21 mouse cellular contexts compared by ENCODE assay signal in the genomic region with DNA sequence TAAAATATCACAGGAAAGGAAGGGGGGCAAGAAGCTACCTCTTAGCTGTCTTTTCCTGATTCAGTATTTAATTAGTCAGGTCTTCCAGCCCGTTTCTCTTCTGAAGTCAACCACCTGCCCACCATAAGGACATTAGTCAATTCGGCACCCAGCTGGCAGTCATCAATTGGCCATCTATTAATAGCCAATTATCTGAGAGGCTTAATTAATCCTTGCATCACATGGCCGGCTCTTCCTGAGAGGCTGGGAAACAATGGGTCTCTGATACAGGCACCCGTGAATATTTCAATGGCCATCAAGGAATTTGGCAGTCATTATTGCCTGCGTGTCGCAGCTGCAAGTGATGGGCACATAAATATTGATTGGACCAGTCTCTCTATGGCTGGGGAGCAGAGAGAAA. TPM values are rescaled to one million over a fixed set of nuclear protein-coding genes. Genes with fewer than 3 reads are reported as not detected.
A peak's percentile ranks its signal among the peaks of the same experiment; 100 is the strongest.
DNase-seq lines count a peak whose midpoint lies in the region; ATAC-seq and TF ChIP-seq lines count a peak whose summit lies in the region.
"Had no signal": no experiment of that assay in that cellular context is flagged by ENCODE, and none has a peak within 500 bp of the region (broad histone marks: within the 10 kb centered on the region; RNA-seq: fewer than 3 reads in every experiment).

No protein-coding gene starts in this region.

- no peaks in the 10 kb centered on the region for H3K9me3 ChIP-seq in forebrain, embryonic 13.5 days (replicated peaks)
- no peaks in the 10 kb centered on the region for H3K9me3 ChIP-seq in midbrain, embryonic 14.5 days (ENCODE audit: control insufficient read depth, low read length)
- H3K9me3 ChIP-seq: limb, embryonic 13.5 days had no signal

- no peak for TF ChIP-seq CTCF in heart, adult 2 months (IDR thresholded peaks at IDR 0.05)

- H3K27ac ChIP-seq in forebrain, embryonic 13.5 days = no peak overlapping the region; the same call in 1 of the 2 replicates
- no peak overlapping the region; the same call in 1 of the 2 replicates for H3K27ac ChIP-seq in midbrain, embryonic 14.5 days (replicated peaks; ENCODE audit: low read depth, low read length)
- H3K27ac ChIP-seq in heart, adult 2 months = no peak overlapping the region
- H3K27ac ChIP-seq: limb, embryonic 13.5 days; liver, embryonic 14.5 days had no signal

- H3K36me3 ChIP-seq in forebrain, embryonic 13.5 days (ENCODE audit: poor library complexity, severe bottlenecking) = no peaks in the 10 kb centered on the region
- H3K36me3 ChIP-seq in midbrain, embryonic 14.5 days (ENCODE audit: control insufficient read depth, insufficient read depth, low read length) = no peaks in the 10 kb centered on the region
- no peaks in the 10 kb centered on the region for H3K36me3 ChIP-seq in heart, adult 2 months (ENCODE audit: control insufficient read depth, insufficient read depth, low read length)
- H3K36me3 ChIP-seq: limb, embryonic 13.5 days had no signal

- no peaks in the 10 kb centered on the region for H3K27me3 ChIP-seq in forebrain, embryonic 13.5 days
- no peaks in the 10 kb centered on the region for H3K27me3 ChIP-seq in midbrain, embryonic 14.5 days (ENCODE audit: control insufficient read depth, insufficient read depth, low read length)
- H3K27me3 ChIP-seq in heart, adult 2 months (ENCODE audit: control insufficient read depth, insufficient read depth, low read length) = no peaks in the 10 kb centered on the region; the same call in 1 of the 2 replicates
- H3K27me3 ChIP-seq: Patski had no signal

- no peak overlapping the region for H3K4me3 ChIP-seq in forebrain, embryonic 13.5 days
- H3K4me3 ChIP-seq in midbrain, embryonic 14.5 days (replicated peaks; ENCODE audit: low read depth, low read length) = no peak overlapping the region
- H3K4me3 ChIP-seq in heart, adult 2 months = no peak overlapping the region
- H3K4me3 ChIP-seq: limb, embryonic 13.5 days; myocyte had no signal

- intact Hi-C loops in heart, adult 2 months (cut with DNase I) = no loop called here

- WGBS in forebrain, embryonic 13.5 days = 8% methylated on average over 6 of the region's 6 CpGs
- 27% methylated on average over 6 of the region's 6 CpGs for WGBS in midbrain, embryonic 14.5 days
- WGBS in heart, adult 2 months = 56% methylated on average over 6 of the region's 6 CpGs

- no peak for TF ChIP-seq EP300 in heart, adult 2 months (IDR thresholded peaks at IDR 0.05; ENCODE audit: insufficient read depth, low read depth, low read length)

- DNase-seq in layer of hippocampus, adult 9-11 months = peak; percentile 31
- no peak for DNase-seq in layer of hippocampus, adult 18-20 months (ENCODE audit: low spot score in 2 of 2)
- DNase-seq in midbrain, embryonic 14.5 days = peak; percentile 31
- peak; percentile 77 for DNase-seq in retina, postnatal 1 day
- no peak for DNase-seq in heart, adult 2 months
- DNase-seq: adrenal gland, postnatal 25 days; cerebellum, adult 9-11 months; embryo, embryonic 11 days; gastrocnemius, postnatal 14 days; kidney, adult 2 months; kidney, postnatal 14 days; thymus, postnatal 4 days had no signal

- TF ChIP-seq POLR2A in heart, adult 2 months (IDR thresholded peaks at IDR 0.05; ENCODE audit: insufficient read depth, low read depth, low read length) = no peak

- H3K4me1 ChIP-seq in forebrain, embryonic 13.5 days = peaks cover 47% of the 10 kb centered on the region
- peaks cover 29% of the 10 kb centered on the region for H3K4me1 ChIP-seq in midbrain, embryonic 14.5 days (ENCODE audit: control insufficient read depth, insufficient read depth, low read length)
- H3K4me1 ChIP-seq in heart, adult 2 months (ENCODE audit: control insufficient read depth, insufficient read depth, low read length) = peaks cover 1% of the 10 kb centered on the region; the same call in 1 of the 2 replicates
- H3K4me1 ChIP-seq: limb, embryonic 13.5 days had no signal

- H3K79me2 ChIP-seq in heart, adult 2 months (replicated peaks; ENCODE audit: control insufficient read depth, insufficient read depth, low read length) = no peaks in the 10 kb centered on the region

- ATAC-seq in forebrain, embryonic 13.5 days = peak; percentile 69; the same call in 1 of the 2 replicates
- no peak for ATAC-seq in midbrain, embryonic 14.5 days (ENCODE audit: low FRiP score, low TSS enrichment)
- no peak for ATAC-seq in granulocyte monocyte progenitor cell, adult 5-6 weeks (replicated peaks; ENCODE audit: poor library complexity, severe bottlenecking)
- ATAC-seq: lung, postnatal 0 days; Patski had no signal

- no peak overlapping the region for H3K9ac ChIP-seq in forebrain, embryonic 13.5 days
- H3K9ac ChIP-seq in midbrain, embryonic 14.5 days (replicated peaks; ENCODE audit: low read length) = no peak overlapping the region
- H3K9ac ChIP-seq in heart, adult 2 months (ENCODE audit: low read depth, low read length) = no peak overlapping the region
- H3K9ac ChIP-seq: limb, embryonic 13.5 days; liver, embryonic 14.5 days had no signal

- H3K4me2 ChIP-seq in forebrain, embryonic 13.5 days = no peak overlapping the region
- H3K4me2 ChIP-seq in midbrain, embryonic 14.5 days (ENCODE audit: low read length) = no peak overlapping the region
- H3K4me2 ChIP-seq: limb, embryonic 13.5 days had no signal

RNA-seq across cellular contexts. Expression of a gene that starts 10.4 kb away (rescaled TPM):
- 10 to 100 TPM; 18.0 to 21.5 TPM for total RNA-seq in layer of hippocampus, adult 18-20 months (2021)
- 6.4 and 8.8 TPM in 2 replicates for polyA plus RNA-seq in forebrain, embryonic 13.5 days (2015; fragmentation: Nextera tagmentation; extraction: Ambion mirVana)
- polyA plus RNA-seq in midbrain, embryonic 14.5 days (2014; fragmentation: Nextera tagmentation; extraction: Ambion mirVana) = 15.3 and 18.8 TPM in 2 replicates
- total RNA-seq in granulocyte monocyte progenitor cell, adult 5-6 weeks (2014; fragmentation: Nextera tagmentation) = not detected in 2 replicates
- 0.13 TPM in 1 of 2 replicates, not detected in the other for total RNA-seq in granulocyte monocyte progenitor cell, adult 5-6 weeks (2017)
- not detected for total RNA-seq in heart, adult 2 months (2021)
- polyA plus RNA-seq in heart, adult 2 months (2012; rRNA removed) = 0.08 TPM in 1 of 2 replicates, not detected in the other
- total RNA-seq: megakaryocyte progenitor cell, adult 5-6 weeks had no signal
- polyA plus RNA-seq: C2C12, myocyte had no signal

Comparison
In these comparisons a context has a peak if more than half of its experiments do, and no peak if none do; other contexts are left out.
1. DNase-seq: peak in layer of hippocampus, adult 9-11 months (single experiment), midbrain, embryonic 14.5 days (single experiment) and retina, postnatal 1 day (single experiment); none in layer of hippocampus, adult 18-20 months (0 of 2) and heart, adult 2 months (0 of 2).
2. RNA of a gene that starts 10.4 kb away (total RNA-seq): 18.0 to 21.5 TPM in layer of hippocampus, adult 18-20 months; not detected in heart, adult 2 months and 0.13 TPM in granulocyte monocyte progenitor cell, adult 5-6 weeks; every median in the first group is over 10 times any median in the second.